Mouse (Mus musculus) heart, embryonic 11.5 days (tissue): ENCODE results near the gene Spaar. TPM values are rescaled to one million over a fixed set of nuclear protein-coding genes. Genes with fewer than 3 reads are reported as not detected.

Experiments used
- ATAC-seq: fragments of 200-750 bp; cut with Nextera tagmentation; replicated peaks from 2 replicates; pipeline ENCODE4 v1.8.0; 2017; ENCODE audit warnings: moderate library complexity; ENCODE audit not compliant: insufficient number of reproducible peaks, low FRiP score, low TSS enrichment
- H3K27ac ChIP-seq: fragments of 300-500 bp; sonication (generic); 2 replicates; pipeline ENCODE4 v1.5.1; 2014; ENCODE audit warnings: mild to moderate bottlenecking, low read depth, low read length
- H3K27me3 ChIP-seq: fragments of 300-500 bp; sonication (generic); 2 replicates; pipeline ENCODE4 v1.6.1; 2014; ENCODE audit warnings: mild to moderate bottlenecking, low read length, mixed read lengths; ENCODE audit not compliant: control insufficient read depth, insufficient read depth
- H3K36me3 ChIP-seq: fragments of 300-500 bp; sonication (generic); 2 replicates; pipeline ENCODE4 v1.6.1; 2014; ENCODE audit warnings: mild to moderate bottlenecking, low read length, moderate library complexity, mixed read lengths; ENCODE audit not compliant: control insufficient read depth, insufficient read depth
- H3K4me1 ChIP-seq: fragments of 300-500 bp; sonication (generic); 2 replicates; pipeline ENCODE4 v1.6.1; 2014; ENCODE audit warnings: low read length; ENCODE audit not compliant: control insufficient read depth, insufficient read depth
- H3K4me2 ChIP-seq: fragments of 300-500 bp; sonication (generic); 2 replicates; pipeline ENCODE4 v1.6.1; 2014; ENCODE audit warnings: mild to moderate bottlenecking, moderate library complexity
- H3K4me3 ChIP-seq: fragments of 300-500 bp; sonication (generic); 2 replicates; pipeline ENCODE4 v1.5.1; 2014; ENCODE audit warnings: low read depth, low read length
- H3K9ac ChIP-seq: fragments of 300-500 bp; sonication (generic); 2 replicates; pipeline ENCODE4 v1.6.1; 2014; ENCODE audit warnings: mild to moderate bottlenecking, low read depth, low read length, moderate library complexity
- H3K9me3 ChIP-seq: fragments of 300-500 bp; sonication (generic); replicated peaks from 2 replicates; pipeline ENCODE4 v1.6.1; 2016; ENCODE audit warnings: low read length; ENCODE audit not compliant: control insufficient read depth
- WGBS: fragments of 180-500 bp; shearing (Covaris S2); extraction: QIAGEN DNeasy Blood & Tissue Kit; methylation state at CpG from one replicate; pipeline ENCODE4 v1.1.7; 2014; ENCODE audit not compliant: insufficient replicate concordance; 5-methylcytosine and 5-hydroxymethylcytosine counted together
- polyA plus RNA-seq: library from polyadenylated mRNA; unstranded; fragments of >200 nt; fragmentation: Nextera tagmentation; extraction: Ambion mirVana; gene quantifications from 2 replicates; pipeline ENCODE4 v1.2.1, GENCODE M21; 2014

The Spaar gene
- polyA plus RNA-seq, 1 experiment from 2014 or later = 0.16 TPM

DNA sequence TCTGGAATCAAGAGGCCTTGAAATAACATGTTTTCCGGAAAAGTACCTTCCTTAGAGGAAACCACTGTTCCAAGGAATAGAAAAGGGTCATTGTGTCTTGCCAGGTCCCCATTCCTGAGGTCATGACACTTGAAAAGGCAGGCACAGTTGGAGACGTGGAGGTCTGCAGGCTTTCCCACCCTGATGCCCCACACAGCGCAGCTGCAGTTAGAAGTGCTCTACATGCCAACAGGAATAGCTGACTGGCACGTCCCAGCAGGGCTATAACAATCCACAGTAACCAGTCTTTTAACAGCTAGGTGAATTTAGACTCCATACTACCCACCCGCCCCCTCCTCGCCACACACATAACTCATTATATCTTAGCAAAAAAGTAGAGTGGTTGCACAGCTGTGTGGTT lies 7.3 kb downstream of the Spaar start:
- 73% methylated on average over 6 of the region's 6 CpGs for WGBS
- peaks cover 6% of the 10 kb centered on the region for H3K4me1 ChIP-seq
- no peak overlapping the region for H3K4me3 ChIP-seq
- no peak overlapping the region for H3K9ac ChIP-seq
- H3K27ac ChIP-seq = no peak overlapping the region
- H3K27me3 ChIP-seq = no peaks in the 10 kb centered on the region
- H3K36me3 ChIP-seq = no peaks in the 10 kb centered on the region
- H3K9me3 ChIP-seq = no peaks in the 10 kb centered on the region
- ATAC-seq = no peak
- no peak overlapping the region for H3K4me2 ChIP-seq

GRCm38 (mm10) chr4:43738989-43739674 lies 9.3 kb downstream of the Spaar start:
- no peak overlapping the region for H3K4me2 ChIP-seq
- no peaks in the 10 kb centered on the region for H3K9me3 ChIP-seq
- no peak overlapping the region for H3K27ac ChIP-seq
- no peaks in the 10 kb centered on the region for H3K4me1 ChIP-seq
- H3K4me3 ChIP-seq = no peak overlapping the region
- 46% methylated on average over 8 of the region's 8 CpGs for WGBS
- no peaks in the 10 kb centered on the region for H3K36me3 ChIP-seq
- no peak for ATAC-seq
- no peak overlapping the region for H3K9ac ChIP-seq
- H3K27me3 ChIP-seq = no peaks in the 10 kb centered on the region

GRCm38 (mm10) chr4:43741526-43741925 lies 11.7 kb downstream of the Spaar start:
- H3K27me3 ChIP-seq = no peaks in the 10 kb centered on the region
- H3K27ac ChIP-seq = no peak overlapping the region
- H3K4me2 ChIP-seq = no peak overlapping the region
- H3K4me1 ChIP-seq = no peaks in the 10 kb centered on the region
- ATAC-seq = no peak
- 55% methylated on average over 5 of the region's 5 CpGs for WGBS
- no peaks in the 10 kb centered on the region for H3K36me3 ChIP-seq
- H3K4me3 ChIP-seq = no peak overlapping the region
- H3K9me3 ChIP-seq = no peaks in the 10 kb centered on the region
- no peak overlapping the region for H3K9ac ChIP-seq

DNA sequence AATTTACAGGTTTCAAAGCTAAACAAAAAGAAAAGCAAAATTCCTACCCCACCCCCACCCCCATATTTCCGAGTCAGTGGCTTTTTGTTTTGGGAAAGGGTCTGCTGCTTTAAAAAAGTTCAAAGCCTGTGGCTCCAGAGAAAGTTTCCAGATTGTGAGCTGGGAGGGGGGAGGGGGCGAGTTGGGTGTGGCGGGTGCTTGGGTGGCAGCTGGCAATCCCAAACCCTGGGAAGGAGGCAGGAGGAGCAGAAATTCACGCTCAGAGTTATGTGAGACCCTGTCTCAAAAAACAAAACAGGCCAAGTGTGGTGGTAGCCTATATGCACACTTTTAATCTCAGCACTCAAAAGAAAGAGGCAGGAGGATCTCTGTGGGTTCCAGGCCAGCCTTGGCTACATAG lies 12.8 kb downstream of the Spaar start:
- Histone ChIP-seq H3K4me3 (no peak overlapping the region), H3K27me3 (no peaks in the 10 kb centered on the region), H3K4me2 (no peak overlapping the region), H3K36me3 (no peaks in the 10 kb centered on the region), H3K4me1 (0 out of 2 replicates have a peak, but pooled peaks cover 3% of the 10 kb centered on the region), H3K9ac (no peak overlapping the region), H3K9me3 (no peaks in the 10 kb centered on the region), H3K27ac (no peak overlapping the region)
- 36% methylated on average over 4 of the region's 4 CpGs for WGBS
- no peak for ATAC-seq

GRCm38 (mm10) chr4:43743099-43743498 lies 13.3 kb downstream of the Spaar start:
- ATAC-seq = no peak
- Histone ChIP-seq H3K9ac (no peak overlapping the region), H3K27ac (no peak overlapping the region), H3K4me3 (no peak overlapping the region), H3K9me3 (no peaks in the 10 kb centered on the region), H3K4me2 (no peak overlapping the region), H3K4me1 (0 out of 2 replicates have a peak, but pooled peaks cover 3% of the 10 kb centered on the region), H3K36me3 (no peaks in the 10 kb centered on the region), H3K27me3 (no peaks in the 10 kb centered on the region)
- WGBS = 3% methylated on average over 1 of the region's 1 CpGs

GRCm38 (mm10) chr4:43745187-43745586 lies 15.4 kb downstream of the Spaar start:
- no peaks in the 10 kb centered on the region for H3K9me3 ChIP-seq
- H3K36me3 ChIP-seq = no peaks in the 10 kb centered on the region
- 10% methylated on average over 6 of the region's 6 CpGs for WGBS
- no peak overlapping the region for H3K4me3 ChIP-seq
- no peak for ATAC-seq
- H3K9ac ChIP-seq = no peak overlapping the region
- H3K27me3 ChIP-seq = no peaks in the 10 kb centered on the region
- no peak overlapping the region for H3K4me2 ChIP-seq
- H3K27ac ChIP-seq = no peak overlapping the region
- H3K4me1 ChIP-seq = 0 out of 2 replicates have a peak, but pooled peaks cover 3% of the 10 kb centered on the region

- no peaks in the 10 kb centered on the region for H3K27me3 ChIP-seq
- no peak for ATAC-seq
- H3K4me1 ChIP-seq = peaks cover 7% of the 10 kb centered on the region; the same call in 1 of the 2 replicates
- H3K4me3 ChIP-seq = no peak overlapping the region
- peak overlapping the region; percentile 35; the same call in 1 of the 2 replicates for H3K27ac ChIP-seq
- no peaks in the 10 kb centered on the region for H3K36me3 ChIP-seq
- H3K9me3 ChIP-seq = no peaks in the 10 kb centered on the region
- H3K4me2 ChIP-seq = no peak overlapping the region
- H3K9ac ChIP-seq = no peak overlapping the region
- WGBS = 39% methylated on average over 6 of the region's 6 CpGs
Observed at GRCm38 (mm10) chr4:43757213-43757612, 27.4 kb downstream of the Spaar start.

DNA sequence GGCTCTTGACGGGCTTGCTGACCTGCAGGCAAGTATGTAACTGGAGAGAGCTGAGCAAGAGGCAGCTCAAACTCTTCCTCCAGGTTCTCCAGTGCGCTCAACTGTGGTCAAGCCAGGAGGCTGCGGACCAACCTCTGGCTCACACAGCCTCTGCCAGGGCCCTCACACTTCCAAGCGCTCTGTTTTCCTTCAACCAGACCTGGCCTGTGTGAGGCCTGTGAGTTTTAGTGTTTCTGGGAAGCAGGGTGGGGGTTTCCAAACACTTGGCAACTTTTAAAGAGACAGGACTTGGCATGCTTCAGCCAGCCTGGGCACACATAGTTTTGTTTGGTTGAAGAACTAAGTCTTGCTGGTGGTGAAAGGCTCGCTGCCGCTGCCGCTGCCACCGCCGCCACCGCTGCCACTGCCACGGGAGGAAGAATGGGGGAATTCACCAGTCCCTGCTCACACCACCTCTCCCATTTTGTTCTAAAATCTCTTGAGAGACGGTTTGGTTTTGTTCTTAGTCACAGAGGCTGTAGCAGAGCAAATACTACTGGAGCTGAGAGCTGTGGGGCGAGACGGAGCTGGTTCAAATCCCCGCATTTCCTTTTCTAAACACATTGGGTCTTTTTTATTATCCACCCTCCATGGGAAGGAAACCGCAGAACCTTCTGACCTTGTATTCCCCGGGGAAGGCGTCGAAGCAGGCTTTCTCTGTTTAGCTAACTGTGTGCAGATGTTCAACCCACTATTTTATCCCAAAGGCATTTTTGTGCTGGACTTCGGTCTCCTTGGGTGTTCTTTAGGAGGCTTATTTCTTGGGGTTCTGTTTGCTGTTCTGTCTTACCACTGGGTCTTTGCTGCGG lies 30.0 kb downstream of the Spaar start:
- Histone ChIP-seq H3K9me3 (no peaks in the 10 kb centered on the region), H3K9ac (no peak overlapping the region), H3K4me3 (no peak overlapping the region), H3K4me1 (peaks cover 7% of the 10 kb centered on the region; the same call in 1 of the 2 replicates), H3K4me2 (no peak overlapping the region), H3K36me3 (no peaks in the 10 kb centered on the region), H3K27me3 (no peaks in the 10 kb centered on the region), H3K27ac (no peak overlapping the region)
- no peak for ATAC-seq
- WGBS = 79% methylated on average over 21 of the region's 21 CpGs
